Mouse (Mus musculus) adrenal gland, postnatal 4 days (tissue): ENCODE measurements at regions not wholly inside any gene's neighbourhood (a gene's known extent, or its start where the extent isn't known, plus 50 kb on each side); places are given as distances from the start of the nearest gene placed in this dataset.

Experiments
- DNase-seq, 2 experiments: peaks; one replicate each; pipeline ENCODE4 v3.0.0; 2021 to 2022; ENCODE audit warnings: low spot score in 2 of 2, mixed read lengths in 2 of 2

- DNase-seq, result no peak
These were observed 110.7 kb upstream of the Tgfbr2 start for GRCm38 (mm10) chr9:116285691-116286431.

GRCm38 (mm10) chr9:116283790-116284526 lies 108.8 kb upstream of the Tgfbr2 start:
- no peak for DNase-seq

- DNase-seq, result no peak
These were observed 106.5 kb upstream of the Tgfbr2 start for GRCm38 (mm10) chr9:116281654-116282053.

GRCm38 (mm10) chr9:116280146-116280545 lies 105.0 kb upstream of the Tgfbr2 start:
- no peak for DNase-seq

GRCm38 (mm10) chr9:116278862-116279261 lies 103.7 kb upstream of the Tgfbr2 start:
- no peak for DNase-seq

- DNase-seq, result no peak
These were observed 102.6 kb upstream of the Tgfbr2 start for GRCm38 (mm10) chr9:116277736-116278135.

- DNase-seq, result no peak
These were observed 101.0 kb upstream of the Tgfbr2 start for GRCm38 (mm10) chr9:116276141-116276540.

GRCm38 (mm10) chr9:116272446-116272845 lies 97.3 kb upstream of the Tgfbr2 start:
- no peak for DNase-seq

GRCm38 (mm10) chr9:116270417-116270828 lies 95.3 kb upstream of the Tgfbr2 start:
- no peak for DNase-seq

- no peak for DNase-seq
These were observed 92.3 kb upstream of the Tgfbr2 start for GRCm38 (mm10) chr9:116267411-116267810.

GRCm38 (mm10) chr9:116263833-116264232 lies 88.7 kb upstream of the Tgfbr2 start:
- DNase-seq, result no peak

GRCm38 (mm10) chr9:116259569-116259968 lies 84.4 kb upstream of the Tgfbr2 start:
- DNase-seq, result no peak

GRCm38 (mm10) chr9:116253546-116253945 lies 78.4 kb upstream of the Tgfbr2 start:
- DNase-seq, result no peak

GRCm38 (mm10) chr9:116252788-116253187 lies 77.6 kb upstream of the Tgfbr2 start:
- DNase-seq, result no peak

- no peak for DNase-seq
These were observed 74.6 kb upstream of the Tgfbr2 start for GRCm38 (mm10) chr9:116249791-116250190.

- no peak for DNase-seq
These were observed 70.0 kb upstream of the Tgfbr2 start for GRCm38 (mm10) chr9:116245136-116245535.

GRCm38 (mm10) chr9:116244619-116244899 lies 69.4 kb upstream of the Tgfbr2 start:
- no peak for DNase-seq

GRCm38 (mm10) chr9:116243775-116244618 lies 68.8 kb upstream of the Tgfbr2 start:
- DNase-seq, result no peak

GRCm38 (mm10) chr9:116241933-116242526 lies 66.9 kb upstream of the Tgfbr2 start:
- DNase-seq, result no peak

- no peak for DNase-seq
These were observed 66.1 kb upstream of the Tgfbr2 start for GRCm38 (mm10) chr9:116241290-116241689.

GRCm38 (mm10) chr9:116236836-116237235 lies 61.7 kb upstream of the Tgfbr2 start:
- no peak for DNase-seq

GRCm38 (mm10) chr9:116234170-116234569 lies 59.0 kb upstream of the Tgfbr2 start:
- no peak for DNase-seq
